Mouse (Mus musculus): ENCODE data around the gene Rgmb.

- no peak for TF ChIP-seq TAL1 (IDR thresholded peaks at IDR 0.05; ENCODE audit: low read length)
- no peak for TF ChIP-seq GATA1 (IDR thresholded peaks at IDR 0.05; ENCODE audit: low read length)
These were observed 8.5 kb downstream of the Rgmb start for GRCm38 (mm10) chr17:15822376-15822775.

Data from erythroblast, embryonic 14.5 days (primary cell).